Mouse (Mus musculus) bone marrow macrophage, adult 2 months (primary cell): ENCODE results near the gene Ankrd7.
"Not testable (repeated sequence)": the region's sequence is repeated elsewhere in the genome, so short reads cannot be mapped to it uniquely, and the experiment has no call there.

ENCODE experiments used
- CTCF ChIP-seq: IDR thresholded peaks from 2 replicates; pipeline ENCODE4 v1.5.1; 2012; ENCODE audit warnings: low read depth, mild to moderate bottlenecking, low read length, moderate library complexity
- POLR2A ChIP-seq: IDR thresholded peaks from 2 replicates; pipeline ENCODE4 v1.6.1; 2012; ENCODE audit warnings: mild to moderate bottlenecking, low read depth, low read length, borderline replicate concordance

- not testable (repeated sequence) for TF ChIP-seq CTCF, POLR2A
These were observed 21.6 kb upstream of the Ankrd7 start for GRCm38 (mm10) chr6:18844529-18844928.
